Mouse (Mus musculus) bone marrow macrophage, adult 2 months (primary cell): ENCODE results near the gene Mylip. TPM values are rescaled to one million over a fixed set of nuclear protein-coding genes. Genes with fewer than 3 reads are reported as not detected.

Source experiments
- H3K27ac ChIP-seq: 2 replicates; pipeline ENCODE4 v1.5.1; 2012; ENCODE audit warnings: low read depth, low read length; ENCODE audit not compliant: insufficient read depth
- H3K4me1 ChIP-seq: 2 replicates; pipeline ENCODE4 v1.6.1; 2012; ENCODE audit warnings: low read length; ENCODE audit not compliant: control insufficient read depth, insufficient read depth
- H3K4me3 ChIP-seq: 2 replicates; pipeline ENCODE4 v1.5.1; 2012; ENCODE audit warnings: mild to moderate bottlenecking, low read length, moderate library complexity; ENCODE audit not compliant: insufficient read depth
- CTCF ChIP-seq: IDR thresholded peaks from 2 replicates; pipeline ENCODE4 v1.5.1; 2012; ENCODE audit warnings: low read depth, mild to moderate bottlenecking, low read length, moderate library complexity
- POLR2A ChIP-seq: IDR thresholded peaks from 2 replicates; pipeline ENCODE4 v1.6.1; 2012; ENCODE audit warnings: mild to moderate bottlenecking, low read depth, low read length, borderline replicate concordance
- polyA plus RNA-seq: library from polyadenylated mRNA; stranded (reverse); fragments of >200 nt; gene quantifications from 2 replicates; pipeline ENCODE4 v1.2.4, GENCODE M21; 2012; ENCODE audit not compliant: missing spikeins, insufficient read depth, insufficient read length

Gene Mylip
- polyA plus RNA-seq, result 37.3 and 41.1 TPM in 2 replicates

DNA sequence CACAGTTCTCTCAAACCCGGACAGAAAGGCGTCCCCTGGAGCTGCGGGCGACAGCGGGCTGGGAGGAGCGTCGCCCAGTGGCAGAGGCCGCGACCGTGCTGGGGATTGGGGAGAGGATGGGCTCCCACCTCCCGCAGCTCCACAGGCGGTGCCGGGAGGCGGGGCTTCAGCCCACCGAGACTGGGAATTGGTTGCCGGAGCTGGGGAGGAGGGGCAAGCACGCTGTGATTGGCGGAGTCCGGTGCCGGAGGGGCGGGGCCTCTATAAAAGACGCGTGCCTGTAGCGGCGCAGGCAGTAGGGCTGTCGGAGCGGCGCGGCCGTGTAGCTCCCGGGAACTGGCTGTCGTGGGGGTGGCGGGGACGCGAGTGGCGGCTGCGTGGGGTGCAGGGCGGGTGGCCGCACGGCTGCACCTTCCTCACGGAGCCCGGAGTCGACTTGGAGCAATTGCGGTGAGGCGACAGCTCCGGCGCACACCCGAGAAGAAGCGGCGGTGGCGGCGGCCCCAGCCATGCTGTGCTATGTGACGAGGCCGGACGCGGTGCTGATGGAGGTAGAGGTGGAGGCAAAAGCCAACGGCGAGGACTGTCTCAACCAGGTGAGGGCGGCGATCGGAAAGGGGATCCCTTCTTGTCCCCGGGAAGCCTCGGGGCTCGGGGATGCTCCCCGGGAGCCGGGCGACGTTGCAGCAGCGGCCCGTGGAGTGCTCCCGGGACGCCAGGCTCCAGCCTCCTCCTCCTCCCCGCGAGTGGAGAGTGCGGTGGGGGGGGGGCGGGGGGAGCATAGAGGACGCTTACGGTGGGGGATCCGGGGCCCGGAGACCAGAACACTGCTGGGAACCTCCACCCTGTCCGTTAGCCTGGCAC, at the start of gene Mylip:
Gene Mylip, plus strand, starts transcription at position 295 of the 864 bp plus-strand sequence.
- peak within 1 kb of the TSS; percentile 80 for H3K4me3 ChIP-seq
- H3K27ac ChIP-seq, result peak within 1 kb of the TSS; percentile 97
- peaks cover 26% of the 10 kb centered on the region for H3K4me1 ChIP-seq
- TF ChIP-seq CTCF (no peak), POLR2A (peak; percentile 99)

DNA sequence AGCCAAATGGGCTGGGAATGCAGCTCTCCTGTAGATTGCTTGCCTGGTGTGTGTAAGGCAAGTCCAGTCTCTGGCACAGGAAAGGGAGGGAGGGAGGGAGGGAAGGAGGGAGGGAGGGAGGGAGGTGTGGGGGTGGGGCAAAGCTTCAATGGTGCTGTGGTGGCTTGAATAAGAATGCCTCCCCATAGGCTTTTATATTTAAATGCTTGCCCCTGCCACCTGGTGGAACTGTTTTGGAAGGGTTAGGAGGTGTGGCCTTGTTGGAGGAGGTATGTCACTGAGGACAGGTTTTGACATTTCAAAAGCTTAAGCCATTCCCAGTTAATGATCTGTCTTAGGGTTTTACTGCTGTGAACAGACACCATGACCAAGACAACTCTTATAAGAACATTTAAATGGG, 47.6 kb upstream of the Mylip start:
- no peak for TF ChIP-seq CTCF
- no peak for TF ChIP-seq POLR2A
- H3K4me3 ChIP-seq, result no peak overlapping the region
- no peaks in the 10 kb centered on the region for H3K4me1 ChIP-seq
- no peak overlapping the region for H3K27ac ChIP-seq

DNA sequence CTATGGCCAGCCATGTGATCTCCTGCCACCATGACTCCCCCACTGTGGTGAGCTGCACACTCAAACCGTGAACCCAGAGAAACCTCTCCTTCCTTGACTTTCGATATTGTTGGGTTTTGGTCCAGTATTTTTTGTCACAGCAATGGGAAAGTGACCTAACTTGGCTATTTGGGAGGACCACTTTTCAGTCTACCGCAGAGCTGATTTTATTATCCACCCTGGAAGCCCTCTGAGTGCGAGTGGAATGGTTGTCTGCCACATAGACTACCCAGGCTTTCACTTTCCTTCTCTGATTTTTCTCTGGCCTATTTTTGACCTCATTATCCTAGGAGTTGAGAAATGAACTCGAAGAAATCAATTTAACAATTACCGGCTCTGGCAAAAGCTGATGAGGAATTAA, 46.0 kb upstream of the Mylip start:
- Histone ChIP-seq H3K27ac (no peak overlapping the region), H3K4me3 (no peak overlapping the region)
- TF ChIP-seq POLR2A (no peak), CTCF (no peak)

DNA sequence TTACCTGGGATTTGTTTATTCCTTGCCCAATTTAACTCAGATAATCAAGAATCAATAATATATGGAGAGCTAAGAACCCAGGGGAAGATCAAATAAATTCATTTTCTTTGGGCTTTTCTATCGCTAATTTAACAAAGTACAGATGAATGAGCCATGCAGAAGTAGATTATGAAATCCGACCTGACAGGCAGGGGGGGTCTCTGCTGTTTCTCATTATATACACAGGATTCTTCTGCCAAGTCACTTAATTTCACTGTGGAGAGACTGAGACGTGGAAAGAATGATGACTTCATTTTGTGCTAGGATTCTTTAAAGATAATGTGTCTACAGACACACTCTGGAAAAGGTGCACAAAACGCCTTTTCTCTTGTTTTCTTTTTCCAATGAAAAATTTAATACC, 45.6 kb upstream of the Mylip start:
- H3K27ac ChIP-seq, result no peak overlapping the region
- TF ChIP-seq CTCF, result no peak
- no peaks in the 10 kb centered on the region for H3K4me1 ChIP-seq
- H3K4me3 ChIP-seq, result no peak overlapping the region

More for the DNA sequence above, 46.0 kb upstream of the Mylip start:
- H3K4me1 ChIP-seq, result no peaks in the 10 kb centered on the region

DNA sequence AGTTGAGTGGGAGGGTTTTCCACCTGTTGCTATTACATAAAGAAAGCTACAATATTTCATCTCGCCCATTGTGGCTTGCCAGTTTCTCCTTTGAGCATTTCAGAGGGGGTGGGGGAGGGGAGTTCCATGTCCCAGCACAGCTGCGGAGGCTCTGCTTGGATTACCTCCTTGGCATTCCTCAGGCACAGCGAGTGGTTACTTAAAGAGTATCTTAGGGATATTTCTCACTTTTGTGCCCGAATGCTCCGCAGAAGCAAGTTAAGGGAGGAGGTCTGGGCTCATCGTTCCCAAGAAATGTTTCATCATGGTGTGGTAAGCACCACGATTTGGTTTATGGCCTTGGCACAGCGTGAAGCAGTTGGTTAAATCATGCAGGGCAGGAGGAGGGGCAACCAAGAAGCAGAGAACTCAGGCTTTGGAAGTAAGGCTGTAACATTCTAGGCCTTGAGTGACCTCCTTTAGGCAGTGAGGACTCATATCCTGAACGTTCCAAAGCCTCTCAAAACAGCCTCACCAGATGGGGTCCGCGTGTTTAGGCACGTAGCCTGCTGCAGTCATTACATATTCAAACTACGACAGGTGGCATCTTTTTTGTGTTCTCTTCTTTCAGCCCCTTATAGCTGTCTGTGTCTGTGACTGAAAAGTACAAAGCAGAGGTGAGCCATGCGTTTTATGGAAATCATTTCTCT, 43.9 kb upstream of the Mylip start:
- TF ChIP-seq POLR2A (no peak), CTCF (no peak)
- Histone ChIP-seq H3K4me3 (no peak overlapping the region), H3K4me1 (no peaks in the 10 kb centered on the region), H3K27ac (no peak overlapping the region)

DNA sequence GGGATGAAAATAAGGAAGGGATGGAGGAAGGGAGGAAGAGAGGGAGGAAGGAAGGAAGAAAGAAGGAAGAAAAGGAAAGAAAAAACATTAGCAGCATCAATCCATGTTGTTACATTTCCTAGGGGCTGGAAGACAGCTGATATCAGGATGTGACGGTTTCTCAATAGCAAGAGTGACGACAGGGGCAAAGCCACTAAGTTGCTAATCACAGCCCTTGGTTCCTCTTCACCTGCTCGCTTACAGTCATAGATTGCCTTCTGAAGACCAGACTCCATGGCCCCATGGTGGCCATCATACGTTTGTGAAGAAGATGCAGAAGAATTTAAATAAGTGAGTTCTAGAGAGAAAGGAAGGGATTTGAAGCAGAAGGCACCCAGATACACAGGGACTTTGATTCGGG, 38.1 kb upstream of the Mylip start:
- H3K4me3 ChIP-seq, result no peak overlapping the region
- 0 out of 2 replicates have a peak, but pooled peaks cover under 1% of the 10 kb centered on the region for H3K4me1 ChIP-seq
- TF ChIP-seq POLR2A (no peak), CTCF (no peak)
- H3K27ac ChIP-seq, result no peak overlapping the region

DNA sequence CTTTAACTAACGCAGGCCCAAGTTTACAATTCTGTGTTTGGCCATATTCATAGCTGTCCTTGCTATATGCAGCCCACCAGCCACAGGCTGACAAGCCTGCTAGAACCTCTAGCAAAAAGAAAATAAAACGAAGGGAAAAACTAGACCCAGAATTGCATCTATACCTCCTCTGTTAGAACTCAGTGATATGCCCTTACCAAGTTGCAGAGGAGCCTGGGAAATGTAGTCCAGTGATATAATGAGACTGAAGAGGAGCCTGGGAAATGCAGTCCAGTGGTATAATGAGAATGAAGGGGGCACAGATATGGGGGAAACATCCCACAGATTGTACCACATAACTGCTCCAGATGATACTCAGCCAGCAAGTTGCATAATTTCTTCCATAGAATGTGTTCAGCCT, 34.7 kb upstream of the Mylip start:
- no peak for TF ChIP-seq POLR2A
- TF ChIP-seq CTCF, result no peak
- no peak overlapping the region for H3K27ac ChIP-seq
- no peak overlapping the region for H3K4me3 ChIP-seq
- 0 out of 2 replicates have a peak, but pooled peaks cover 4% of the 10 kb centered on the region for H3K4me1 ChIP-seq

DNA sequence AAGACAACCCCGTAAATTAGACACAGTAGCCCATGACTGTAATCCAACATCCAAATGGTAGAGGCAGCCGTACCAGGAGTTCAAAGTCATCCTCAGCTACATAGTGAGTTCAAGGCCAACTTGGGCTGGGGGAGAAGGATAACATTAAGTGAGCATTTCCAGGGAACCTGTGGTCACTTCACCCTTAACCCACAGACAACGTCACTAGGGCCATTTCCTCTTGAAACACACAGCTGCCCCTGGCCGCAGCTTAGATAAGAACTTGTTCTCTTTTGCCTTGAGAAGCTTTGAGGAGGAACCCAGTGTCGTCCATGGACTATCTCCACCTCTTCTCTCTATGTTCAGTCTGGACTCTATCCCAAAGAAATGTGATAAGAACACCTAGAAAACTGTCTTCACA, 31.3 kb upstream of the Mylip start:
- TF ChIP-seq POLR2A (no peak), CTCF (no peak)
- Histone ChIP-seq H3K4me1 (0 out of 2 replicates have a peak, but pooled peaks cover 4% of the 10 kb centered on the region), H3K27ac (no peak overlapping the region), H3K4me3 (no peak overlapping the region)

DNA sequence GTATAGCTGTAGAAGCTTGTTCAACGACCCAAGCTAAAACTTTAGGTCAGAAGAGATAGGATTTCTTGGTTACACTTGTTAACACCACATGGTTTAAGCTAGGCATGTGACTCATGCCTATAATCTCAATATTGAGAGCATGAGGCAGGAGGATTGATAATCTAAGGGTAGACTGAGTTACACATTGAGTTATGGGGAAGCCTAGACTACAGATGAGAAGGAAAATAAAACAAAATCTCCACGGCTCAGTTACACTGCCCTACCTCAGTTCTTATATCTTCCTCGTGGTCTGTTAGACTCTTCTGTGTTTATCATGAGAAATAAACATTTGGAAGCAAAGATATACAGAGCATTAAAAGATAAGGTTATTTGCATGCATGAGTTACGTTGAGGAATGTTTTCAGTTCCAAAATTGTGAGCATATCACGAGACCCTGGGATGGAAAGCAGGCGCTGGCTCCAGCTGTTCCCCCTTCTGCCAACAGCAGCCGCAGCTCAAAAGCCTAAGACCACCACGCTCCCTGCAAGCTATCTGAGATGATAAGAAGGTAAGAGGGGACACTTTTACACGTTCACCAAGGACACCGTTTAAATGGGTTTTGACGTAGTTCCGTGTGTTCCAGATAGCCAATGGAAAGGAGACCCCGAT, 30.7 kb upstream of the Mylip start:
- no peak overlapping the region for H3K27ac ChIP-seq
- H3K4me1 ChIP-seq, result 0 out of 2 replicates have a peak, but pooled peaks cover 4% of the 10 kb centered on the region
- TF ChIP-seq CTCF (no peak), POLR2A (no peak)
- no peak overlapping the region for H3K4me3 ChIP-seq
